In the genomic region with DNA sequence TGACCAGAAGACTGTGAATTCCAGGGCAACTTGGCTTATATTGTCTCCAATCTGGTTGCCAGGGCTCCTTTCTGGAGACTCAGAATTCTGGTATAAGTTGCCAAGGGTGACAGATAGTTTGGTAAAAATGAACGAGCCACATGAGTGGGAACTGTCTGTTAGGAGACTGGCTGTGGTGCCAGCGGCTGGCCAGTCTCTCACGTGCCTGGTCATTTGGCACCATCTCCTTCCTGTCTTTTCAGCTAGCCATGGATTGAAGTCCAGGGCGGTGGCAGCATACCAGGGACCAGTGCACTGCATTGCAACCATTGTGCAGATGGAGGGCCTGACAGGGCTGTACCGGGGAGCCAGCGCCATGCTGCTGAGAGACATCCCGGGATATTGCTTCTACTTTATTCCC, we compare ENCODE assay signal across 28 mouse cellular contexts. TPM values are rescaled to one million over a fixed set of nuclear protein-coding genes. Genes with fewer than 3 reads are reported as not detected.
DNase-seq lines count a peak whose midpoint lies in the region; ATAC-seq and TF ChIP-seq lines count a peak whose summit lies in the region.
"Had no signal": no experiment of that assay in that cellular context is flagged by ENCODE, and none has a peak within 500 bp of the region (broad histone marks: within the 10 kb centered on the region; RNA-seq: fewer than 3 reads in every experiment).

No protein-coding gene starts in this region.

- H3K27ac ChIP-seq in forebrain, postnatal 0 days (ENCODE audit: low read depth, low read length) = no peak overlapping the region
- H3K27ac ChIP-seq in forebrain, embryonic 15.5 days (replicated peaks) = no peak overlapping the region
- no peak overlapping the region for H3K27ac ChIP-seq in liver, adult 2 months (replicated peaks; ENCODE audit: insufficient read depth, low read depth, low read length)
- no peak overlapping the region for H3K27ac ChIP-seq in liver, embryonic 12.5 days
- H3K27ac ChIP-seq: limb, embryonic 15.5 days had no signal

- H3K79me2 ChIP-seq in liver, adult 2 months (ENCODE audit: control insufficient read depth, insufficient read depth, low read length) = no peaks in the 10 kb centered on the region

- H3K36me3 ChIP-seq in forebrain, postnatal 0 days (ENCODE audit: insufficient read depth) = no peaks in the 10 kb centered on the region
- H3K36me3 ChIP-seq in forebrain, embryonic 15.5 days = no peaks in the 10 kb centered on the region
- no peaks in the 10 kb centered on the region for H3K36me3 ChIP-seq in liver, adult 2 months (ENCODE audit: control insufficient read depth, insufficient read depth, low read length)
- H3K36me3 ChIP-seq in liver, embryonic 12.5 days = no peaks in the 10 kb centered on the region
- H3K36me3 ChIP-seq: limb, embryonic 15.5 days had no signal

- no peak overlapping the region for H3K4me2 ChIP-seq in forebrain, postnatal 0 days (ENCODE audit: low read depth)
- no peak overlapping the region for H3K4me2 ChIP-seq in forebrain, embryonic 15.5 days (replicated peaks)
- no peak overlapping the region for H3K4me2 ChIP-seq in liver, embryonic 12.5 days
- H3K4me2 ChIP-seq: heart, embryonic 11.5 days; limb, embryonic 15.5 days had no signal

- peak; percentile 56 for ATAC-seq in forebrain, postnatal 0 days
- ATAC-seq in forebrain, embryonic 15.5 days (replicated peaks) = no peak
- ATAC-seq in liver, embryonic 12.5 days = no peak
- ATAC-seq in megakaryocyte progenitor cell, adult 5-6 weeks (replicated peaks; ENCODE audit: poor library complexity) = no peak
- ATAC-seq: forebrain, embryonic 14.5 days; inflammation-experienced regulatory T-cells, adult 6 months; liver, postnatal 0 days; midbrain, embryonic 16.5 days had no signal

- TF ChIP-seq POLR2A in liver, adult 2 months (IDR thresholded peaks at IDR 0.05; ENCODE audit: extremely low read depth, insufficient read depth, low read length) = no peak
- no peak for TF ChIP-seq POLR2A in brain, embryonic 14.5 days (IDR thresholded peaks at IDR 0.05; ENCODE audit: borderline replicate concordance, extremely low read depth, insufficient read depth, insufficient read length, poor library complexity, severe bottlenecking)

- 72% methylated on average over 7 of the region's 7 CpGs for WGBS in forebrain, postnatal 0 days
- 82% methylated on average over 7 of the region's 7 CpGs for WGBS in forebrain, embryonic 15.5 days
- 50% methylated on average over 7 of the region's 7 CpGs for WGBS in liver, adult 2 months
- 74% methylated on average over 7 of the region's 7 CpGs for WGBS in liver, embryonic 12.5 days (ENCODE audit: insufficient replicate concordance)

- no peak for DNase-seq in forebrain, postnatal 0 days
- DNase-seq in kidney, adult 11 months = peak; percentile 67
- DNase-seq in kidney, postnatal 10 days = no peak
- DNase-seq in liver, adult 2 months (ENCODE audit: extremely low read depth, low read depth, low spot score) = peak; percentile 83
- DNase-seq in brain, embryonic 14.5 days (ENCODE audit: low read depth) = peak; percentile 22
- DNase-seq: adrenal gland, postnatal 25 days; cerebellum, adult 8-10 months; heart, postnatal 10 days; liver, postnatal 0 days; lung, postnatal 10 days; retina, postnatal 1 day; thymus, postnatal 14 days had no signal

- no peak overlapping the region for H3K9ac ChIP-seq in forebrain, postnatal 0 days
- no peak overlapping the region for H3K9ac ChIP-seq in forebrain, embryonic 15.5 days (replicated peaks)
- no peak overlapping the region for H3K9ac ChIP-seq in liver, adult 2 months (ENCODE audit: low read depth, low read length)
- H3K9ac ChIP-seq in liver, embryonic 12.5 days = no peak overlapping the region
- H3K9ac ChIP-seq: limb, embryonic 15.5 days; liver, postnatal 0 days had no signal

- no peak overlapping the region for H3K4me3 ChIP-seq in forebrain, postnatal 0 days (ENCODE audit: low read depth, low read length)
- H3K4me3 ChIP-seq in forebrain, embryonic 15.5 days = no peak overlapping the region
- H3K4me3 ChIP-seq in liver, adult 2 months (ENCODE audit: insufficient read depth, low read depth, low read length) = no peak overlapping the region
- H3K4me3 ChIP-seq in liver, embryonic 12.5 days = no peak overlapping the region
- H3K4me3 ChIP-seq: limb, embryonic 15.5 days had no signal

- no peaks in the 10 kb centered on the region for H3K27me3 ChIP-seq in forebrain, postnatal 0 days (ENCODE audit: insufficient read depth, low read length)
- no peaks in the 10 kb centered on the region for H3K27me3 ChIP-seq in forebrain, embryonic 15.5 days
- H3K27me3 ChIP-seq in liver, adult 2 months (ENCODE audit: control insufficient read depth, insufficient read depth, low read length) = no peaks in the 10 kb centered on the region
- H3K27me3 ChIP-seq in liver, embryonic 12.5 days (replicated peaks) = no peaks in the 10 kb centered on the region

- no peaks in the 10 kb centered on the region for H3K9me3 ChIP-seq in forebrain, postnatal 0 days (ENCODE audit: low read length)
- H3K9me3 ChIP-seq in forebrain, embryonic 15.5 days = no peaks in the 10 kb centered on the region
- H3K9me3 ChIP-seq in liver, embryonic 12.5 days (replicated peaks) = no peaks in the 10 kb centered on the region
- H3K9me3 ChIP-seq: limb, embryonic 15.5 days had no signal

- no peak for TF ChIP-seq CTCF in forebrain, postnatal 0 days (IDR thresholded peaks at IDR 0.05; ENCODE audit: low read depth)
- TF ChIP-seq CTCF in liver, adult 2 months (IDR thresholded peaks at IDR 0.05; ENCODE audit: low read depth, low read length) = no peak
- no peak for TF ChIP-seq CTCF in brain, embryonic 14.5 days (IDR thresholded peaks at IDR 0.05; ENCODE audit: borderline replicate concordance, extremely low read depth, insufficient read depth, insufficient read length)

- no peaks in the 10 kb centered on the region for H3K4me1 ChIP-seq in forebrain, postnatal 0 days (ENCODE audit: insufficient read depth)
- H3K4me1 ChIP-seq in forebrain, embryonic 15.5 days = no peaks in the 10 kb centered on the region
- H3K4me1 ChIP-seq in liver, adult 2 months (ENCODE audit: control insufficient read depth, insufficient read depth, low read length) = peaks cover 6% of the 10 kb centered on the region
- H3K4me1 ChIP-seq in liver, embryonic 12.5 days = no peaks in the 10 kb centered on the region
- H3K4me1 ChIP-seq: limb, embryonic 15.5 days had no signal

RNA-seq across cellular contexts. Expression of a gene that starts 18.8 kb away (rescaled TPM):
- total RNA-seq in forebrain, postnatal 0 days (2014; rRNA removed) = not detected in 2 replicates
- polyA plus RNA-seq in forebrain, postnatal 0 days (2015; fragmentation: Nextera tagmentation; extraction: Ambion mirVana) = not detected in 2 replicates
- not detected in 2 replicates for polyA plus RNA-seq in forebrain, embryonic 15.5 days (2015; fragmentation: Nextera tagmentation; extraction: Ambion mirVana)
- not detected in 2 replicates for total RNA-seq in liver, adult 2 months (2014; rRNA removed)
- polyA plus RNA-seq in liver, adult 2 months (2012; rRNA removed) = not detected in 2 replicates
- not detected in 2 replicates for polyA plus RNA-seq in liver, embryonic 12.5 days (2016; fragmentation: Nextera tagmentation; extraction: Ambion mirVana)
- not detected in 2 replicates for polyA plus RNA-seq in brain, embryonic 14.5 days (2012; rRNA removed)
- not detected in 2 replicates for total RNA-seq in megakaryocyte progenitor cell, adult 5-6 weeks (2015)
- total RNA-seq in megakaryocyte progenitor cell, adult 5-6 weeks (2017) = not detected in 2 replicates
- total RNA-seq: adrenal gland, postnatal 25 days; CH12.LX; gastrocnemius, postnatal 4 days; heart, postnatal 10 days; layer of hippocampus, postnatal 25 days; left cerebral cortex, postnatal 25 days; megakaryocyte, adult 5-6 weeks; MEL had no signal
- polyA plus RNA-seq: cortical plate, adult 2 months; embryonic facial prominence, embryonic 11.5 days; forebrain, embryonic 14.5 days; heart, embryonic 11.5 days; inflammation-experienced regulatory T-cells, adult 6 months; limb, embryonic 15.5 days; liver, postnatal 0 days; midbrain, embryonic 16.5 days had no signal

RNA-seq across cellular contexts. Expression of a gene that starts 25.1 kb away (rescaled TPM):
- total RNA-seq in forebrain, postnatal 0 days (2014; rRNA removed) = not detected in 2 replicates
- 0.06 TPM in 1 of 2 replicates, not detected in the other for polyA plus RNA-seq in forebrain, postnatal 0 days (2015; fragmentation: Nextera tagmentation; extraction: Ambion mirVana)
- not detected in 2 replicates for polyA plus RNA-seq in forebrain, embryonic 15.5 days (2015; fragmentation: Nextera tagmentation; extraction: Ambion mirVana)
- 3.7 and 5.7 TPM in 2 replicates for total RNA-seq in liver, adult 2 months (2014; rRNA removed)
- polyA plus RNA-seq in liver, adult 2 months (2012; rRNA removed) = 5.4 and 8.7 TPM in 2 replicates
- polyA plus RNA-seq in liver, embryonic 12.5 days (2016; fragmentation: Nextera tagmentation; extraction: Ambion mirVana) = 0.26 and 0.29 TPM in 2 replicates
- 0.13 and 0.27 TPM in 2 replicates for polyA plus RNA-seq in brain, embryonic 14.5 days (2012; rRNA removed)
- 0.05 TPM in 1 of 2 replicates, not detected in the other for total RNA-seq in megakaryocyte progenitor cell, adult 5-6 weeks (2015)
- total RNA-seq in megakaryocyte progenitor cell, adult 5-6 weeks (2017) = not detected in 2 replicates
- total RNA-seq: CH12.LX; gastrocnemius, postnatal 4 days; layer of hippocampus, postnatal 25 days; megakaryocyte, adult 5-6 weeks; MEL had no signal
- polyA plus RNA-seq: inflammation-experienced regulatory T-cells, adult 6 months; midbrain, embryonic 16.5 days had no signal

RNA-seq across cellular contexts. Expression of a gene that starts 36.9 kb away (rescaled TPM):
- not detected in 2 replicates for total RNA-seq in forebrain, postnatal 0 days (2014; rRNA removed)
- not detected in 2 replicates for polyA plus RNA-seq in forebrain, postnatal 0 days (2015; fragmentation: Nextera tagmentation; extraction: Ambion mirVana)
- not detected in 2 replicates for polyA plus RNA-seq in forebrain, embryonic 15.5 days (2015; fragmentation: Nextera tagmentation; extraction: Ambion mirVana)
- not detected in 2 replicates for total RNA-seq in liver, adult 2 months (2014; rRNA removed)
- polyA plus RNA-seq in liver, adult 2 months (2012; rRNA removed) = not detected in 2 replicates
- not detected in 2 replicates for polyA plus RNA-seq in liver, embryonic 12.5 days (2016; fragmentation: Nextera tagmentation; extraction: Ambion mirVana)
- not detected in 2 replicates for polyA plus RNA-seq in brain, embryonic 14.5 days (2012; rRNA removed)
- total RNA-seq in megakaryocyte progenitor cell, adult 5-6 weeks (2015) = not detected in 2 replicates
- total RNA-seq in megakaryocyte progenitor cell, adult 5-6 weeks (2017) = not detected in 2 replicates
- total RNA-seq: adrenal gland, postnatal 25 days; CH12.LX; gastrocnemius, postnatal 4 days; heart, postnatal 10 days; layer of hippocampus, postnatal 25 days; left cerebral cortex, postnatal 25 days; megakaryocyte, adult 5-6 weeks; MEL had no signal
- polyA plus RNA-seq: cortical plate, adult 2 months; embryonic facial prominence, embryonic 11.5 days; forebrain, embryonic 14.5 days; heart, embryonic 11.5 days; inflammation-experienced regulatory T-cells, adult 6 months; liver, postnatal 0 days; midbrain, embryonic 16.5 days had no signal

RNA-seq across cellular contexts. Expression of a gene that starts 59.0 kb away (rescaled TPM):
- 5.4 and 7.1 TPM in 2 replicates for total RNA-seq in forebrain, postnatal 0 days (2014; rRNA removed)
- polyA plus RNA-seq in forebrain, postnatal 0 days (2015; fragmentation: Nextera tagmentation; extraction: Ambion mirVana) = 3.4 and 4.3 TPM in 2 replicates
- polyA plus RNA-seq in forebrain, embryonic 15.5 days (2015; fragmentation: Nextera tagmentation; extraction: Ambion mirVana) = 2.4 and 2.9 TPM in 2 replicates
- total RNA-seq in liver, adult 2 months (2014; rRNA removed) = 2.1 and 2.4 TPM in 2 replicates
- polyA plus RNA-seq in liver, adult 2 months (2012; rRNA removed) = 1.9 and 2.8 TPM in 2 replicates
- polyA plus RNA-seq in liver, embryonic 12.5 days (2016; fragmentation: Nextera tagmentation; extraction: Ambion mirVana) = 0.72 and 0.81 TPM in 2 replicates
- 3.8 and 4.0 TPM in 2 replicates for polyA plus RNA-seq in brain, embryonic 14.5 days (2012; rRNA removed)
- total RNA-seq in megakaryocyte progenitor cell, adult 5-6 weeks (2015) = 0.67 and 0.95 TPM in 2 replicates
- total RNA-seq in megakaryocyte progenitor cell, adult 5-6 weeks (2017) = not detected in 2 replicates
- total RNA-seq: CH12.LX; megakaryocyte, adult 5-6 weeks; MEL had no signal

Comparison
In these comparisons a context has a peak if more than half of its experiments do, and no peak if none do; other contexts are left out.
1. DNase-seq: peak in kidney, adult 11 months (single experiment), liver, adult 2 months (single experiment) and brain, embryonic 14.5 days (single experiment); none in forebrain, postnatal 0 days (single experiment) and kidney, postnatal 10 days (single experiment).